Mouse (Mus musculus): ENCODE measurements around the gene Msrb1. TPM values are rescaled to one million over a fixed set of nuclear protein-coding genes. Genes with fewer than 3 reads are reported as not detected.
A peak's percentile ranks its signal among the peaks of the same experiment; 100 is the strongest.

Msrb1 gene
- polyA plus RNA-seq, 1 experiment from 2014 or later, result 27.2 TPM

GRCm38 (mm10) chr17:24696011-24696697, 40.3 kb upstream of the Msrb1 start, which contains the start of the genes Gfer and Noxo1:
TSS of gene Gfer (minus strand) at chr17:24696156.
TSS of gene Noxo1 (plus strand) at chr17:24696234.
- Histone ChIP-seq H3K27me3 (ENCODE audit: control insufficient read depth, insufficient read depth, low read length) (peaks cover under 1% of the 10 kb centered on the region; the same call in 1 of the 2 replicates), H3K36me3 (ENCODE audit: control insufficient read depth, insufficient read depth, low read length) (peaks cover 43% of the 10 kb centered on the region), H3K9me3 (ENCODE audit: control insufficient read depth, low read length) (no peaks in the 10 kb centered on the region), H3K4me3 (ENCODE audit: control insufficient read depth in 1 of 2, insufficient read depth in 1 of 2, low read depth in 1 of 2, low read length in 2 of 2) (peak within 1 kb of the TSS; percentile 87 to 96), H3K27ac (replicated peaks in 1 of 2; ENCODE audit: control insufficient read depth in 1 of 2, insufficient read depth in 1 of 2, low read depth in 2 of 2, low read length in 2 of 2) (peak within 1 kb of the TSS; percentile 72 to 82), H3K9ac (ENCODE audit: low read length) (peak within 1 kb of the TSS; percentile 91), H3K4me1 (ENCODE audit: control insufficient read depth in 2 of 2, insufficient read depth in 2 of 2, low read length in 2 of 2) (peaks cover 2 to 12% of the 10 kb centered on the region in 2 experiments; a peak in 3 of 4 replicates), H3K4me2 (ENCODE audit: low read length) (peak within 1 kb of the TSS; percentile 85)
- under 1% methylated on average over 69 of the region's 76 CpGs for WGBS
- ATAC-seq (ENCODE audit: insufficient number of reproducible peaks, insufficient read depth, low FRiP score, low read depth), result peak; percentile 92

- H3K27me3 ChIP-seq (ENCODE audit: control insufficient read depth, insufficient read depth, low read length), result no peaks in the 10 kb centered on the region
- H3K36me3 ChIP-seq (ENCODE audit: control insufficient read depth, insufficient read depth, low read length), result peaks cover 49% of the 10 kb centered on the region
- no peak overlapping the region for H3K9ac ChIP-seq (ENCODE audit: low read length)
- no peaks in the 10 kb centered on the region for H3K9me3 ChIP-seq (ENCODE audit: control insufficient read depth, low read length)
- H3K4me3 ChIP-seq (ENCODE audit: control insufficient read depth in 1 of 2, insufficient read depth in 1 of 2, low read depth in 1 of 2, low read length in 2 of 2), result no peak overlapping the region
- 23% methylated on average over 5 of the region's 5 CpGs for WGBS
- peaks cover 2 to 12% of the 10 kb centered on the region in 2 experiments; a peak in 3 of 4 replicates for H3K4me1 ChIP-seq (ENCODE audit: control insufficient read depth in 2 of 2, insufficient read depth in 2 of 2, low read length in 2 of 2)
- no peak overlapping the region for H3K27ac ChIP-seq (replicated peaks in 1 of 2; ENCODE audit: control insufficient read depth in 1 of 2, insufficient read depth in 1 of 2, low read depth in 2 of 2, low read length in 2 of 2)
- H3K4me2 ChIP-seq (ENCODE audit: low read length), result no peak overlapping the region
- no peak for ATAC-seq (ENCODE audit: insufficient number of reproducible peaks, insufficient read depth, low FRiP score, low read depth)
Observed at GRCm38 (mm10) chr17:24697985-24698384, 38.5 kb upstream of the Msrb1 start.

- WGBS, result 61% methylated on average over 9 of the region's 9 CpGs
- Histone ChIP-seq H3K4me1 (ENCODE audit: control insufficient read depth in 2 of 2, insufficient read depth in 2 of 2, low read length in 2 of 2) (peaks cover 2 to 12% of the 10 kb centered on the region in 2 experiments; a peak in 3 of 4 replicates), H3K4me2 (ENCODE audit: low read length) (no peak overlapping the region), H3K9ac (ENCODE audit: low read length) (no peak overlapping the region), H3K27me3 (ENCODE audit: control insufficient read depth, insufficient read depth, low read length) (no peaks in the 10 kb centered on the region), H3K27ac (replicated peaks in 1 of 2; ENCODE audit: control insufficient read depth in 1 of 2, insufficient read depth in 1 of 2, low read depth in 2 of 2, low read length in 2 of 2) (no peak overlapping the region), H3K36me3 (ENCODE audit: control insufficient read depth, insufficient read depth, low read length) (peaks cover 51% of the 10 kb centered on the region), H3K9me3 (ENCODE audit: control insufficient read depth, low read length) (no peaks in the 10 kb centered on the region), H3K4me3 (ENCODE audit: control insufficient read depth in 1 of 2, insufficient read depth in 1 of 2, low read depth in 1 of 2, low read length in 2 of 2) (no peak overlapping the region)
- no peak for ATAC-seq (ENCODE audit: insufficient number of reproducible peaks, insufficient read depth, low FRiP score, low read depth)
Observed at GRCm38 (mm10) chr17:24698715-24699114, 37.7 kb upstream of the Msrb1 start.

- Histone ChIP-seq H3K4me3 (ENCODE audit: control insufficient read depth in 1 of 2, insufficient read depth in 1 of 2, low read depth in 1 of 2, low read length in 2 of 2) (no peak overlapping the region), H3K4me2 (ENCODE audit: low read length) (no peak overlapping the region), H3K9ac (ENCODE audit: low read length) (no peak overlapping the region), H3K36me3 (ENCODE audit: control insufficient read depth, insufficient read depth, low read length) (peaks cover 53% of the 10 kb centered on the region), H3K27me3 (ENCODE audit: control insufficient read depth, insufficient read depth, low read length) (no peaks in the 10 kb centered on the region), H3K9me3 (ENCODE audit: control insufficient read depth, low read length) (no peaks in the 10 kb centered on the region), H3K4me1 (ENCODE audit: control insufficient read depth in 2 of 2, insufficient read depth in 2 of 2, low read length in 2 of 2) (peaks cover 2 to 12% of the 10 kb centered on the region in 2 experiments; a peak in 3 of 4 replicates), H3K27ac (replicated peaks in 1 of 2; ENCODE audit: control insufficient read depth in 1 of 2, insufficient read depth in 1 of 2, low read depth in 2 of 2, low read length in 2 of 2) (no peak overlapping the region)
- ATAC-seq (ENCODE audit: insufficient number of reproducible peaks, insufficient read depth, low FRiP score, low read depth), result no peak
- 85% methylated on average over 2 of the region's 2 CpGs for WGBS
Observed at GRCm38 (mm10) chr17:24699473-24699872, 37.0 kb upstream of the Msrb1 start.

- ATAC-seq (ENCODE audit: insufficient number of reproducible peaks, insufficient read depth, low FRiP score, low read depth), result no peak
- no peak overlapping the region for H3K27ac ChIP-seq (replicated peaks in 1 of 2; ENCODE audit: control insufficient read depth in 1 of 2, insufficient read depth in 1 of 2, low read depth in 2 of 2, low read length in 2 of 2)
- no peak overlapping the region for H3K4me3 ChIP-seq (ENCODE audit: control insufficient read depth in 1 of 2, insufficient read depth in 1 of 2, low read depth in 1 of 2, low read length in 2 of 2)
- H3K4me1 ChIP-seq (ENCODE audit: control insufficient read depth in 2 of 2, insufficient read depth in 2 of 2, low read length in 2 of 2), result peaks cover 2 to 8% of the 10 kb centered on the region in 2 experiments; a peak in 3 of 4 replicates
- no peaks in the 10 kb centered on the region for H3K27me3 ChIP-seq (ENCODE audit: control insufficient read depth, insufficient read depth, low read length)
- no peaks in the 10 kb centered on the region for H3K9me3 ChIP-seq (ENCODE audit: control insufficient read depth, low read length)
- H3K36me3 ChIP-seq (ENCODE audit: control insufficient read depth, insufficient read depth, low read length), result peaks cover 65% of the 10 kb centered on the region
- no peak overlapping the region for H3K4me2 ChIP-seq (ENCODE audit: low read length)
- 89% methylated on average over 9 of the region's 9 CpGs for WGBS
- H3K9ac ChIP-seq (ENCODE audit: low read length), result no peak overlapping the region
Observed at GRCm38 (mm10) chr17:24701251-24701650, 35.2 kb upstream of the Msrb1 start.

GRCm38 (mm10) chr17:24705821-24706220, 30.6 kb upstream of the Msrb1 start:
- no peak overlapping the region for H3K4me3 ChIP-seq (ENCODE audit: control insufficient read depth in 1 of 2, insufficient read depth in 1 of 2, low read depth in 1 of 2, low read length in 2 of 2)
- H3K4me1 ChIP-seq (ENCODE audit: control insufficient read depth in 2 of 2, insufficient read depth in 2 of 2, low read length in 2 of 2), result peaks cover 5 to 11% of the 10 kb centered on the region in 2 experiments; a peak in 3 of 4 replicates
- ATAC-seq (ENCODE audit: insufficient number of reproducible peaks, insufficient read depth, low FRiP score, low read depth), result no peak
- no peak overlapping the region for H3K27ac ChIP-seq (replicated peaks in 1 of 2; ENCODE audit: control insufficient read depth in 1 of 2, insufficient read depth in 1 of 2, low read depth in 2 of 2, low read length in 2 of 2)
- H3K9me3 ChIP-seq (ENCODE audit: control insufficient read depth, low read length), result no peaks in the 10 kb centered on the region
- WGBS, result 88% methylated on average over 3 of the region's 3 CpGs
- H3K9ac ChIP-seq (ENCODE audit: low read length), result no peak overlapping the region
- peaks cover 48% of the 10 kb centered on the region for H3K36me3 ChIP-seq (ENCODE audit: control insufficient read depth, insufficient read depth, low read length)
- H3K4me2 ChIP-seq (ENCODE audit: low read length), result no peak overlapping the region
- no peaks in the 10 kb centered on the region for H3K27me3 ChIP-seq (ENCODE audit: control insufficient read depth, insufficient read depth, low read length)

- H3K27me3 ChIP-seq (ENCODE audit: control insufficient read depth, insufficient read depth, low read length), result no peaks in the 10 kb centered on the region
- peak within 1 kb of the TSS; percentile 86 for H3K9ac ChIP-seq (ENCODE audit: low read length)
- peak within 1 kb of the TSS; percentile 85 for H3K27ac ChIP-seq (replicated peaks in 1 of 2; ENCODE audit: control insufficient read depth in 1 of 2, insufficient read depth in 1 of 2, low read depth in 2 of 2, low read length in 2 of 2)
- 3% methylated on average over 32 of the region's 32 CpGs for WGBS
- peak within 1 kb of the TSS; percentile 70 to 82 for H3K4me3 ChIP-seq (ENCODE audit: control insufficient read depth in 1 of 2, insufficient read depth in 1 of 2, low read depth in 1 of 2, low read length in 2 of 2)
- H3K36me3 ChIP-seq (ENCODE audit: control insufficient read depth, insufficient read depth, low read length), result peaks cover 35% of the 10 kb centered on the region
- peak within 1 kb of the TSS; percentile 84 for H3K4me2 ChIP-seq (ENCODE audit: low read length)
- H3K9me3 ChIP-seq (ENCODE audit: control insufficient read depth, low read length), result no peaks in the 10 kb centered on the region
- peak; percentile 80 for ATAC-seq (ENCODE audit: insufficient number of reproducible peaks, insufficient read depth, low FRiP score, low read depth)
- H3K4me1 ChIP-seq (ENCODE audit: control insufficient read depth in 2 of 2, insufficient read depth in 2 of 2, low read length in 2 of 2), result peaks cover 5 to 11% of the 10 kb centered on the region in 2 experiments; a peak in 3 of 4 replicates
Observed at GRCm38 (mm10) chr17:24706982-24707800, 29.3 kb upstream of the Msrb1 start, which contains the start of gene Tbl3. TSS of gene Tbl3 (minus strand) at chr17:24707660.

All from heart, embryonic 14.5 days (tissue).